Mouse (Mus musculus) monocyte, adult 5-6 weeks (primary cell): ENCODE measurements at regions not wholly inside any gene's neighbourhood (a gene's known extent, or its start where the extent isn't known, plus 50 kb on each side); places are given as distances from the start of the nearest gene placed in this dataset.
A peak's percentile ranks its signal among the peaks of the same experiment; 100 is the strongest.

Experiments
- ATAC-seq: fragments of 153-309, 156-312 bp; replicated peaks from 2 replicates; pipeline ENCODE4 v1.8.0; 2017; ENCODE audit warnings: mild to moderate bottlenecking; ENCODE audit not compliant: low TSS enrichment, insufficient number of reproducible peaks, severe bottlenecking, poor library complexity, low FRiP score

DNA sequence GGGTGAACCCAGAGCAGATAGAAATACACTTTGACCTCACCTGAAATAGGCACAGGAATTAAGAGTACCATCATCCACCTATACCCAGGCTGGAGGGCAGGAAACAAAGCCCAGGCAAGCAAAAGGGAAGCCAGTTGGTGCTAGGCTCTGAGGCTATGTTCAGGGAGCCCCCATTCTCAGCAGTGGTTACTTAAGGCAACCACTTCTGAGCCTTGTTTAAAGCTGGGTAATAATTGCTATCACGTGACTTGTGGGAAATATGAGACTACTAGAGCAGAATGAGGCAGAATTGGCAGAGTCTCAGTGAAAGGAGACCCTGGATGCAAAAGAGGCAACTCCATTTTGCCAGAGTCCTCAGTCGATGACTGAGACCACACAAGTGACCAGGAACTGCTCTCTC is 401.5 kb downstream of the Insc start:
- ATAC-seq, result no peak

DNA sequence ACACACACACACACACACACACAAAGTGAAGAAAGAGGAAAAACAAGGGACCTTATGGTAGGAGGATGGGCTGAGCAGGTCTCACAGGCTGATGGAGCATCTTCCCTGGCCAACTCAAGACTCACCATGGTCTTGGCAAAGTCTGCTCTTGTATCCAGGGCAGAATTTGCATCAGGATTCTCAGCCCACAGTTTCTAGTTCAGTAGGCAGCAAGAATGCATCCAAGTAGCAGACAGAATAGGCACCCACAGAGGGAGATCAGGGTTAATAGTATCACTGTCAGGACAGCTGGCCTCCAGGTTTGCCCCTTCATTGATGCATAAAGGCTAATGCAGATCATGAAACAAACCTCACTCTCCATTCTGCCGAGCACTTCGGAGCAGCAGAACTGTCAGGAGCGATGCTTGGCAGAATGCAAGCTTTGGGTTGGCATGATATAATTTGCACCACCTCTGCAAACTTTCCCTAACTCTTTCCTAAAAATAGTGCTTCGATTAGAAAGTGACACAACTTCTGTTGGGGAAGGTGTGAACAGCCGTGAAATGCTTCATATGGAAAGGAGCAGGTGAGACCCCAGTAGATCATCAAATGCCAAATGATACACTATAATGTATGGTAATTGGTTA is 404.0 kb downstream of the Insc start:
- no peak for ATAC-seq

DNA sequence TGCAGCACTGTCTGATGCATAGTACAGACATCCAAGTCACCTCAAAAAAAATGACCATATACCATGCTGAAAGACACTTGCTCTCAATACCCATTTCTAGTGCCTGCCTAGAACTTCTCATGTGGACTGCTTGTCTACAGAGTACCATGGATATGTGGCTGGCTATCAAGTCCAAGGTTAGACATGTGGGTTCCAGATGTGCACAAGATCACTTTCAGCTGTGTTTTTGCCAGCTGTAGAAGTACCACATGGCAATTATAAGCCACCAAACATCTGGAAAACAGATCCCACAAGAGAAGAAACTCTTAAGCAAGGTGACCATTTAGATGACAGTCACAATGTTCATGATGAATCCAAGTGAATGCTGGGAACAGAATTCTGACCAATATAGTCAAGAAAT is 409.8 kb downstream of the Insc start:
- no peak for ATAC-seq

DNA sequence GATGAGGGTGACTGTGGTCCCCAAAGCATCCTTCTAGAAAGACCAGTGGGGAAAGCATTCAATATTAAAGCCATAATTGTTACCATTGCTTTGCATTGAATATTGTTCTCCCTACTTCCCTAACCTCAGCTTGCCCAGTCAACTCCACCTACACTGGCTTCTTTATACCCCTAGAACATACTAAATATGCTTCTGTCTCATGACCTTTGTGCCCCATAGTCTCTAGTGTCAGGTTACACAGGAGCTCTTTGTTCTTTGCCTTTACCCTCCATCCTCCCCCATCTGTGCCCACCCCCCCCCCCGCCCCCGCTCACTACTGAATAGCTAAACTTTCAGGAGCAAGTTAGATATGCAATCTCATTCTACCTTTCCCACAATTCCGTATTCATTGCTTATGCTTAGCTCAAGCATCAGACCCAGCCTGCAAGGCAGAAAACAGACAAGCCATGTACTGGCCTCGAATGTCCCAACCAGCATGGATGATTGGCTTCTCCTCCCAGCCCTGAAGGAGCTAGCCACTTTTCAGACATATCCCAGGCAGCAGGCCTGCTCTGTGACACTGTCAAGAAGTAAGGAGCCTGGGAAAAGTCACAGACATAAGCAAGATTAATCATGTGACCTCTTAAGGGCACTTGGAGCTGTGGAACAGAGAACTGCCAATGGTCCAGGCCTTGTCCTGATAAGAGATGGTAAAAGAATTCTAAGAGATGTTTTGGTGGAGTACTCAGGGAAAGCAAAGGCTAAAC is 410.4 kb downstream of the Insc start:
- no peak for ATAC-seq

DNA sequence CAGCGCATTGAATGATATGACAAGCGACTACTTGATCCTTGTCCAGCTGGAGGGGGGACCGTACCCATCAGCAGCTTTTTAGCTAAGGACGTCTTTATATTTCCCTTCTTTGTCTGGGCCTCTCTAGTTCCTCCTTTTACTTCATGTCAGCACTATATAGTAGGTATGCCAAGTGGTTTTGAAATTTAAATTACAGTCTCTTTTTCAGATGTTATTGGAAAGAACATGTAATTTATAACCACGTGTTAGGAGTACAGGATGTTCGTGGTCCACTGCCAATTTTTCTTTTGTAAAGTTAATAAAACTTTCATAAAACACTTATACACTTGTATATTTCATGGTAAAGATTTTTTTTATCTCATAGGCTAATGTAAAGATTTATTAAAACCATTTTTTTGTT is 426.5 kb downstream of the Insc start:
- ATAC-seq, result no peak

DNA sequence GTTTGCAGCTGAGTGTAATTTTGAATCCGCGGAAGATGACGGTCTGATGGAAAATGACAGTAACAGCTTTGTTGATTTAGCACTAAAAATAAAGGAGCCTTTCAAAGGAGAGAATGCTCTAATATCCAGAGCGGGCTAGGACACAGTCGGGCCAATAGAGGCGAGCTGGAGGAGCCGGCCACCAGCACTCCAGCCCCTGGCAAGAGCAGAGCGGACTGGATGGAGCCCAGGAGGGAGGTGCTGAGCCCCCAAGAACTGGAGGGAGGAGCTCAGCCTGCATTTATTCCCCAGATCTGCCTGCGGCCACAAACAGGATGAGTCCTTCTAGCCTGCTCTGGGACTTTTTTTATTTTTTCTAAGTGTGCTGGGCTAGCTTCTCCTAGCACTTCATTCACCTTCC is 426.9 kb downstream of the Insc start:
- no peak for ATAC-seq

DNA sequence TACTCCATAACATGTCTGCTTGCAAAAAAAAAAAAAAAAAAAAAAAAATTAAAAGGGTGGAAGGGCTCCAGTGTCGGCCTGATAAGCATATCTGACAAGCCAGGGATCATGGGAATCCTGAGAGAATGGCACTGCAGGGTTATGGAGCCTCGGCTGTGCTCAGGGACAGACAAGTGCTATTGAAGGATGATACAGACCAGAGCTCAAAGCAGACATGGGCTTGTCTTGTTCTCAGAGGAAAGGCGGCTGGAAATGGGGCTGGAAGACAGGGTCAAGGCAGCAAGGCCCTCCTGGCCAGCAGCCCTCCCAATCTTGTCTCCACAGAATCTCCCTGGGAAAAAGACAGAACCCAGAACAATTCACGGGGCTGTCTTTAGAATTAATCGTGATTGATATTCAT is 449.0 kb downstream of the Insc start:
- no peak for ATAC-seq

DNA sequence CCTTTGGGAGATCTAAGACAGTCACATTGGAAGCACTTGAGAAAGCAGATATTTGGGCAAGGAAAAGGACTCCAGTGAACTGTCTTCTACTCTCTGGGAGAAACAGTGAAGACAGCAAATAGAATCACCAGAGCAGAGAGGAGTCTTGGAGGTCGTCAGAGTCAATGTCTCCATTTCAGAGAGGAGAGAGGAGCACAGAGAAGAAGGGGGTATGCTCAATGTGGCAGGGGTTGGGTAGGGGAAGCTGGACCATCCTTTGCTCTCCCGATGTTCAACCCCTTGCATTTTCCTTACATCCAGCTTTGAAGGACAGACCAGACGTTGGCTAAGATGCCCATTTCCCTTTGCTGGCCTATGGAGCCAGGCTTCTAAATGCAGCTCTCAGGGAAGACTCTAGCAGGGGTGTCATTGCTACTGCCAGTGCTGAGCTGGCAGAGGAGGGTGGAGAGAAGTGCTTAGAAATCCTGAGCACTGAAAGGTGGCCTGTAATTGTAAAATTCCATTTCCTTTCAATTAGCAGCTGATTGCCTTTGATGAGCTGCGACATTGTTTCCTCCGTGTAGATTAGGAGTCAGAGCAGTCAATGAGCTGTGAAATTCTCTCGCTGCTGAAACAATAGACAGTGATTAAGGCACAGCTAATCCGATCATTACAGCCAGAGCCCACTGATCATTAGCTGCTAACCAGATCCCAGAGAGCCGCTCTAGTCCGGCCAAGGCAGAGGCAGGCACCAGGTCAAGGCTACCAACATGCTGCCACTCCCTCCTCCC is 449.7 kb downstream of the Insc start:
- ATAC-seq, result no peak

DNA sequence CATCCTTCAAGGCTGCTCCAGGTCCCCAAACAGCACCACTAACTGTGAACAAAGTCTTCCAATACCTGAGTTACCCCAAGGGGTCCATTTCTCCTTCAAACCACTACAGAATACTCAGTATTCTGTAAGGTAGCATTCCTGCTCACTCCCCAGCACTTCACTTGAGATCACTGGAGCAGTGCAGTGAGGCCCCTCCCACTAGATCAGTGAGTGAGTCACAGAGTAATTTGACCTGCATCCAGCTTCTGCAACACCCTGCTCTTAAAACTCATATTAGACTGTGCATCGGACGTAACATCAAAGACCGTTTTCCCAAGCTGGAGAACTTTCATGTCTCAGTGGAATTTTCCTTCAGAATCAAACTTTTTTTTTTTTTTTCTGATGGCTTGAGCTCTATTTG is 461.4 kb downstream of the Insc start:
- no peak for ATAC-seq

DNA sequence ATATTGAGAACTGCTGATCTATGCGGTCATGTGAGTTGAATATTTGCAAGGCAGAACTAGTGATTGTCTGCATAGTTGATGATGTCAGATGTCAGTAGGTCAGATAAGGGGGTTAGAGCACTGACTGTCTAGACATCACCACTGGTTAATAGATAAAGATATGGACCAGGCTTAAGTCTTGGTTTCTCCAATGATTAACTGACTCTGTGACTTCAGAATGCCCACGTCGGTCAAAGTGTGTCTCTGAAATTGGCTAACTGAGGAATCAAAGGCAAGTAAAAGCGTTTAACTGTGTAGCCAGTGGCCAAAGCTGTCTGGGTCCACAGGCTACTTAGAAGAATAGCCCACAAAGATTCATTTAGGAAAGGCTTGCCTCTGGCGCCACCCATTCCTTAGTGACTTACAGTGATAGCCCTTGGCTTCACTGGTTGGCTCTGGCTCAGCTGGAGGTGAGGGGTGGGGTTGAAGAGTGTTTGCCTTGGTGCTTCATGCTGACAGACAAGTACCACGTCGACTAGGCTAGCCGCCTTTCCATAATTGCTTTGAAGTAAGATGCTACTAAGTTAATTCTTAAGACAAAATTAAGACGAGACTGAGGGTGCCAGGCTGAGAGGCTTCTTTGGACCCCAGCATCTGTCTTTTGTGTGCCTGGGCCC is 463.1 kb downstream of the Insc start:
- ATAC-seq, result no peak

DNA sequence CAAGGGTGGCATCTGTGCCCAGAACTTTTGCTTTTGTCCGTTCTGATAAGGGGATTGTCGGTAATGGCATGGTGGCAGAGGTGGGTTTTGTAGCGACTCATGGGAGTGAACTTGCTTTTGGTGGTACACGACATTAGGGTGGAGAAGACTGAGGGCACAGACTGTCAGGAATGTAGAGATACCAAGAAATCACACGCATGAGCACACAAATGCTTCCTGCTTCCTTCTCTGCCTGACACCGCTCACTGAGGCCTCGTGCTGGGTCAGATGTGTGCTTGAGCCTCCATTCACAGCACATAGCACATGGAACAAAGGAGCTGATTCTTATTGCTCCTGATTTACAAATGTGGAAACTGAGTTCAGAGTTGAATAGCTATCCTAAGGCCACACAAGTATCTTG is 465.3 kb downstream of the Insc start:
- ATAC-seq, result no peak

DNA sequence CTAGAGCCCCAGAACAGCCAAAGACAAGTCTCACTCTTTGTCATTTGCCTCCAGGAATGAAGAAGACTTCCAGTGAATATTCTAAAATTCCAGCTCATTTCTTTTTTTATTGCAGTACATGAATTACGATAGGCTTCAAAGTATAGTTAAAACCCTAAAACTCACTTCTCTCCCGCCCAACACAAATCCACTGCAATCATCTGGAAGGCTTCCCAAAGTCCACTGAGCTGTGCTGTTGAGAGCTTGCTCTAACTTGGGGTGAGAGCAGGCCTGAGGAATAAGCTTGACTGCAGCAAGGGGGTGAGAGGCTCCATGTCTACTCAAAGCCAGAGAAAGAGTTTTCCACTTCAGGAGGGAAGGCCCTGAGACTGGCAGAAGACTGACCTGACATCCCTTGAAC is 466.5 kb downstream of the Insc start:
- ATAC-seq, result no peak

DNA sequence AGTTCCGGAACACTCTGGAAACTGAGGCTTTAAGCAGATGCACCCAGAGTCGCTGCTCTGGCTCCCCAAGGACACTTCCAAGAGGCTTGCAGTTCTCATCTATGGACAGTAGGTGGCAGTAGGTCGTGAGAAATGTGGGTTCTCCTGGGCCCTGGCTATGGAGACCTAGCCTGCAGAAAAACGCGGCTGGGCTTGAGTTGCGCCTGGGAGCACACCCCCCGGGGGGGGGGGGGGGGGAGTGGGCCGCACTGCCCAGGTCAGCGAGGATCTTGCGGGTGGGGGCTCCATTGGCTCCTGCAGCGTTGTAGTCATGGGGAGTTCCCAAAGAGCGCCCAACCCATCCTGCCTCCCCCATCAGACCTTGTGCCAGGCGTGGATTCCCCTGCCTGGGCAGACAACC is 473.3 kb downstream of the Insc start:
- peak; percentile 50; the same call in 1 of the 2 replicates for ATAC-seq

DNA sequence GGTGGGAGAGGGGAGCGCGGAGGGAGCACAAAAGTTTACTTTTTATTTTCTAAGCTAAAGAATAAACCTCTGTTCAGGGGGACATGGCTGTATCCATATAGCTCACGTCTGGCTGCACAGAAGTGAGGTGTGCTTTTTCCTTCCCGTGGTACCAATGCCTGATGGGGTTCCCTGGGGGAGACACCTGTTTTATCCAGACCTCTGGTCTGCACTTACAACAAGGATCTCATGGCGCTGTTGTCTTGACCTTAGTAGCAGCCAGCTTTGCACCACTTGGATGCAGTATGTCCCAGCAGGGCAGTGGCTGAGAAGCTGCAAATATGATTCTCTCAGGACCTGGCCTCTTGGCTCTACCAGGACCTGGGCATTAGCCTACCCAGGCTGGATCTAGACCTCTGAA is 473.8 kb downstream of the Insc start:
- ATAC-seq, result no peak

DNA sequence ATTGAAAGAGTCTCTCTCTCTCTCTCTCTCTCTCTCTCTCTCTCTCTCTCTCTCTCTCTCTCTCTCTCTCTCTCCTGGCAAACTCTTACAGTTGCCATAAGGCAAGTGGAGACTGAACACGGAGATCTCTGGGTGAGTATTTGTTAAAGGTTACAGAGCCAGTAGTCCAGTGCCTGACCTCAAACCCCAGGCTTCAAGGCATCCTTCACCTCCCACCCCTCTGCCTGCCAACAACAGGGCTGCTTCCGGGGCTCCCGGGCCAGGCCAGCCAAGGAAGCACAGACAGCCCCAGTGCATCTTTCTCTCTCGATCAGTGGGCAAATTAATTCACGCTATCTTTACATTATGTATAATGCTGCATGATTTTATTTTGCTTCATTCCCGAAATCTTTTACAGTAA is 474.2 kb downstream of the Insc start:
- ATAC-seq, result no peak

DNA sequence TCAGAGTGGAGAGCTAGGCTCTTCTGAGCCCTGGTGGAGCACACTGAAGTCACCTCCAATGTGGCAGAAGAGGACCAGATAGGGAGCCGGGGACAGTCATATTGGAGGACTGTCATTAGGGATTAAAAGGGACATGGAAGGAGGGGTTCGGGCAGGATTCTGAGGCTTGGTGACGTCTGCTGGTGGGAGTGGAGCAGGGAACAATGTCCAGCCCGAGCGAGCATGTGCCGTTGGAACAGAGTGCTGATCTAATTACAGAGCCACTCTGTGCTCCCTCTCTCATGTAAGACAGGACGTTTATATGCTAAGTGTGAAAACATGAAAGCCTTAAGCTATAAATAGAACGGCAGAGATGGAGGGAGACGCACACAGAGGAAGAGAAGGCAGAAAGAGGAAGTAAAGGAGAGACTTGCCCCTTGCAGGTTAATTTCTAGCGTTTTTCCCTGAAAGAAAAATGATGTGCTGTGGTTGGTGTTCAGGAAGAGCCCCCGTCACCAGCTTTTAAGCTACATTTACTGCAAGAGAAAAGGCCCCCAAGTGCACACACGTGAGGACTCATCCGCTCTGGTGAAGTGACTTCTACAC is 475.2 kb downstream of the Insc start:
- ATAC-seq, result no peak

DNA sequence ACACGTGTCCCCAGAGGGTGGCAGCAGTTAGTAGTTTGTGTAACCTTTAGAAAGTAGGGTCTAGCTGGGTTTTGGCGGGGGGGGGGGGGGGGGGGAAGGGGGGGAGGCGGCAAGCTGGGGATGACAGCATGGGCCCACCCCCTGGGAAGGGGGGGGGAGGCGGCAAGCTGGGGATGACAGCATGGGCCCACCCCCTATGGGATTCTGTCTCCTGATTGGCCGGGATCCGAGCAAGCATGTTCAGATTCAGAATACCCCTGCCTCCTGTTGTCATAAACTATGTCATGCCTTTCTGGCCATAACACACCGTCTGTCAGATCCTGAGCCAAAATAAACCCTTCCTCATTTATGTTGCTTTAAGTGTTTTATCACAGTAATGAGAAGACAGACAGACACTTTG is 479.1 kb downstream of the Insc start:
- ATAC-seq, result no peak

DNA sequence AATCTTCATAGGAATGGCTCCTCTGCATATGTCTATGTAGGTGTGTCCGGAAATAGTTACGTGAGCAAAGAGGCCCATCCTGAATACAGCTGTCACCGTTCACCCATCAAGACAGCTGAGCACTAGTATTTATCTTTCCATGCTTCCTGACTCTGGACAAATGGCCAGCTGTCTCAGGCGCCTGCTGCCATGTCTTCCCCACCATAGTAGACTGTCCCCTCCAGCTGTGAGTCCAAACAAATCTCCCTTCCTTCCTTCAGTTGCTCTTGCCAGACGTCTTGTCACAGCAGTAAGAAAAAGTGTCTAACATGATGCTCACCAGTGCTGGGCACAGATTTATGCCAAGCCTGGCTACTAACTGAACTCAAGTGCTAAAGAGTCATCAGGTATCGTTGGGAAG is 487.0 kb downstream of the Insc start:
- ATAC-seq, result no peak

DNA sequence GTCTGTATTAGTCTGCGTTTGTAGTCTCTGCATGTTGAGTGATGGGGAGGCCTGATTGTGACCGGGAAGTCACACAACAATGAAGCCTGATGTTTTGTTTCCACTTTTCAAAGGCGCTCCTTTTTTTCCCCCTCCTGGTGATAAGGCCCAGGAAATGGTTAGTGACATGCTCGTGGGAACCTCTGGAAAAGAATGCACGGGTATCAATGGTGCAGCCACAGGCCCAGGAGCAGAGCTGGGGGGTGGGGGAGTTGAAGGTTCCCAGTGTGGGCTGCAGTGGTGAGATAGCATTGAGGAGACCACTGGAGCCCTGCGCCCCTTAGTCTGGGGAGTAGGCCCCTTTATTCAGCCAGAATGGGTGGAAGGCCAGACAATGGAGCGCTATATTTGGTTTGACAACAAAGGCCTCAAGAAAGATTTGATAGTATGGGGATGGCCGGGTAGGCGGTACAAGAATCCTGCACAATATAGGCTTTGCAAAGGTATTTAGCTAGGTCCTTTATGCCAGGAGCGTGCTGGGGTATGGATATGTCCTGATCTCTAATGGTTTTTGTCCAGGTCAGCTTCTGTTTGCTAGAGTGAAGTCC is 490.4 kb downstream of the Insc start:
- ATAC-seq, result no peak
